In genomic region chr5:92809416-92809750, GRCm38 (mm10) we compare ENCODE assay signal across 8 mouse cellular contexts.
DNase-seq lines count a peak whose midpoint lies in the region; ATAC-seq lines count a peak whose summit lies in the region.

No protein-coding gene starts in this region.

- WGBS in kidney, embryonic 14.5 days = 24% methylated on average over 13 of the region's 13 CpGs
- WGBS in embryonic facial prominence, embryonic 15.5 days = 27% methylated on average over 13 of the region's 13 CpGs
- 32% methylated on average over 13 of the region's 13 CpGs for WGBS in intestine, embryonic 16.5 days
- 20% methylated on average over 13 of the region's 13 CpGs for WGBS in midbrain, embryonic 16.5 days

- H3K27ac ChIP-seq in kidney, embryonic 14.5 days (ENCODE audit: low read depth, low read length) = peak overlapping the region; percentile 25; the same call in 1 of the 2 replicates
- H3K27ac ChIP-seq in embryonic facial prominence, embryonic 15.5 days (replicated peaks) = no peak overlapping the region
- peak overlapping the region; percentile 77 for H3K27ac ChIP-seq in intestine, embryonic 16.5 days (ENCODE audit: low read length)
- no peak overlapping the region for H3K27ac ChIP-seq in midbrain, embryonic 16.5 days (ENCODE audit: low read length)

- peaks cover 33% of the 10 kb centered on the region for H3K4me1 ChIP-seq in kidney, embryonic 14.5 days (ENCODE audit: control insufficient read depth, insufficient read depth, low read length)
- H3K4me1 ChIP-seq in embryonic facial prominence, embryonic 15.5 days = peaks cover 24% of the 10 kb centered on the region
- H3K4me1 ChIP-seq in intestine, embryonic 16.5 days (ENCODE audit: control insufficient read depth, insufficient read depth, low read length) = peaks cover 32% of the 10 kb centered on the region
- peaks cover 20% of the 10 kb centered on the region for H3K4me1 ChIP-seq in midbrain, embryonic 16.5 days (ENCODE audit: control insufficient read depth, insufficient read depth, low read length)

- DNase-seq in kidney, postnatal 36 days = no peak
- DNase-seq in frontal cortex, adult 2 months (ENCODE audit: extremely low spot score in 1 of 2, low spot score in 1 of 2) = no peak
- no peak for DNase-seq in cerebellum, adult 9-11 months
- DNase-seq in urinary bladder, postnatal 14 days (ENCODE audit: low spot score) = no peak

- H3K27me3 ChIP-seq in kidney, embryonic 14.5 days (ENCODE audit: control insufficient read depth, insufficient read depth, low read length) = no peaks in the 10 kb centered on the region
- 0 out of 2 replicates have a peak, but pooled peaks cover 15% of the 10 kb centered on the region for H3K27me3 ChIP-seq in embryonic facial prominence, embryonic 15.5 days
- no peaks in the 10 kb centered on the region for H3K27me3 ChIP-seq in intestine, embryonic 16.5 days (replicated peaks; ENCODE audit: control insufficient read depth, insufficient read depth, low read length)
- peaks cover 2% of the 10 kb centered on the region; the same call in 1 of the 2 replicates for H3K27me3 ChIP-seq in midbrain, embryonic 16.5 days (ENCODE audit: control insufficient read depth, insufficient read depth, low read depth, low read length)

- no peaks in the 10 kb centered on the region for H3K36me3 ChIP-seq in kidney, embryonic 14.5 days (ENCODE audit: control insufficient read depth, insufficient read depth, low read length)
- H3K36me3 ChIP-seq in embryonic facial prominence, embryonic 15.5 days = no peaks in the 10 kb centered on the region
- H3K36me3 ChIP-seq in intestine, embryonic 16.5 days (ENCODE audit: control insufficient read depth, insufficient read depth, low read length) = no peaks in the 10 kb centered on the region
- H3K36me3 ChIP-seq in midbrain, embryonic 16.5 days (ENCODE audit: control insufficient read depth, insufficient read depth, low read length) = no peaks in the 10 kb centered on the region

- no peak overlapping the region for H3K9ac ChIP-seq in kidney, embryonic 14.5 days (ENCODE audit: low read depth, low read length)
- H3K9ac ChIP-seq in embryonic facial prominence, embryonic 15.5 days = no peak overlapping the region
- peak overlapping the region; percentile 46 for H3K9ac ChIP-seq in intestine, embryonic 16.5 days (ENCODE audit: low read depth, low read length)
- H3K9ac ChIP-seq in midbrain, embryonic 16.5 days (ENCODE audit: low read depth, low read length) = peak overlapping the region; percentile 57; the same call in 1 of the 2 replicates

- peak overlapping the region; percentile 48 for H3K4me2 ChIP-seq in kidney, embryonic 14.5 days (replicated peaks; ENCODE audit: low read depth, low read length)
- H3K4me2 ChIP-seq in embryonic facial prominence, embryonic 15.5 days (replicated peaks) = peak overlapping the region; percentile 53
- H3K4me2 ChIP-seq in intestine, embryonic 16.5 days (ENCODE audit: low read depth, low read length) = peak overlapping the region; percentile 45
- peak overlapping the region; percentile 67 for H3K4me2 ChIP-seq in midbrain, embryonic 16.5 days (ENCODE audit: low read length)

- ATAC-seq in kidney, embryonic 14.5 days (ENCODE audit: low FRiP score, low TSS enrichment) = no peak
- ATAC-seq in embryonic facial prominence, embryonic 15.5 days (ENCODE audit: insufficient number of reproducible peaks, low FRiP score, low TSS enrichment, low read depth) = no peak
- no peak for ATAC-seq in intestine, embryonic 16.5 days
- no peak for ATAC-seq in midbrain, embryonic 16.5 days

- peak overlapping the region; percentile 27 for H3K4me3 ChIP-seq in kidney, embryonic 14.5 days (ENCODE audit: low read length)
- peak overlapping the region; percentile 30 for H3K4me3 ChIP-seq in embryonic facial prominence, embryonic 15.5 days (replicated peaks)
- H3K4me3 ChIP-seq in intestine, embryonic 16.5 days (ENCODE audit: low read length) = peak overlapping the region; percentile 42
- H3K4me3 ChIP-seq in midbrain, embryonic 16.5 days (ENCODE audit: low read depth, low read length) = peak overlapping the region; percentile 34

- H3K9me3 ChIP-seq in kidney, embryonic 14.5 days (ENCODE audit: control insufficient read depth, low read length) = no peaks in the 10 kb centered on the region
- H3K9me3 ChIP-seq in embryonic facial prominence, embryonic 15.5 days (replicated peaks) = no peaks in the 10 kb centered on the region
- no peaks in the 10 kb centered on the region for H3K9me3 ChIP-seq in intestine, embryonic 16.5 days (ENCODE audit: control insufficient read depth, low read length)
- H3K9me3 ChIP-seq in midbrain, embryonic 16.5 days (replicated peaks; ENCODE audit: control insufficient read depth, low read length, poor library complexity, severe bottlenecking) = no peaks in the 10 kb centered on the region

Comparison
In these comparisons a context has a peak if more than half of its experiments do, and no peak if none do; other contexts are left out.
1. H3K27ac ChIP-seq: peak in kidney, embryonic 14.5 days (single experiment) and intestine, embryonic 16.5 days (single experiment); none in embryonic facial prominence, embryonic 15.5 days (single experiment) and midbrain, embryonic 16.5 days (single experiment).
2. H3K9ac ChIP-seq: peak in intestine, embryonic 16.5 days (single experiment) and midbrain, embryonic 16.5 days (single experiment); none in kidney, embryonic 14.5 days (single experiment) and embryonic facial prominence, embryonic 15.5 days (single experiment).
3. Peak in every context shown above with its lines, with median percentiles within 50 percentile points of each other: H3K4me2 ChIP-seq and H3K4me3 ChIP-seq.